Comparison of ENCODE assay signal across 30 mouse cellular contexts in the genomic region with DNA sequence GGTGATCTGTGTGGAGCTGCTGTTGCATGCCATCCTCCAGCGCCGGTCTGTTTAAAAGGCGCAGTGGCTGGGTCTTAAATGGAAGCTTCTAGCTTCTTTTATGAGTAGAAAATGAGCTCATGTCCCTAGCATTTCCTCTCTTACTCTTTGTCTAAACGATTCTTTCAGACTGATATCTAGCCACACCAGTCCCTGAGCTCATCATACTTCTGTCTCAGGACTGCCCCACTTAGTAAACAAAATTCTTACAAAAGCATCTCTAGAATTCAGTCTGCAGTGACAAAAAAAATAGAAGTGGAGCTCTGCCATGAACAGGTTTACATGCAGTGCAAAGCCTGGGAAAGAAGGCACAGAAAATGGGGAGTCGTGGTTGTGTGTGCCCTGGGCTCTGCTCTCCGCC.
DNase-seq lines count a peak whose midpoint lies in the region; ATAC-seq lines count a peak whose summit lies in the region.
"Had no signal": no experiment of that assay in that cellular context is flagged by ENCODE, and none has a peak within 500 bp of the region (broad histone marks: within the 10 kb centered on the region; RNA-seq: fewer than 3 reads in every experiment).

No protein-coding gene starts in this region.

- intact Hi-C loops in heart, postnatal 36 days (cut with DNase I), result loop anchor here (5.0 kb wide), 1 partner anchor 47 kb away; no protein-coding TSS in a partner anchor

- no peak for DNase-seq in heart, postnatal 36 days
- DNase-seq in lung, postnatal 10 days, result peak; percentile 25
- no peak for DNase-seq in lung, postnatal 36 days
- no peak for DNase-seq in adrenal gland, postnatal 4 days (ENCODE audit: low spot score in 2 of 2)
- DNase-seq: adrenal gland, adult 2 months; B cell, adult 2 months; cerebellum, adult 18-20 months; cerebellum, postnatal 25 days; kidney, adult 2 months; layer of hippocampus, adult 9-11 months; retina, postnatal 1 day; right cerebral cortex, postnatal 25 days; spleen, adult 18-20 months; thymus, postnatal 14 days had no signal

- no peaks in the 10 kb centered on the region for H3K27me3 ChIP-seq in heart, embryonic 12.5 days (replicated peaks)
- H3K27me3 ChIP-seq in intestine, embryonic 16.5 days (replicated peaks; ENCODE audit: control insufficient read depth, insufficient read depth, low read length), result no peaks in the 10 kb centered on the region
- no peaks in the 10 kb centered on the region for H3K27me3 ChIP-seq in intestine, embryonic 15.5 days (replicated peaks)
- H3K27me3 ChIP-seq: CH12.LX; embryonic facial prominence, embryonic 12.5 days; forebrain, embryonic 12.5 days; limb, embryonic 13.5 days; neural tube, embryonic 13.5 days had no signal

- 61% methylated on average over 6 of the region's 6 CpGs for WGBS in heart, embryonic 12.5 days
- WGBS in intestine, embryonic 16.5 days, result 68% methylated on average over 6 of the region's 6 CpGs
- 60% methylated on average over 6 of the region's 6 CpGs for WGBS in intestine, embryonic 15.5 days

- H3K4me2 ChIP-seq in heart, embryonic 12.5 days, result no peak overlapping the region
- no peak overlapping the region for H3K4me2 ChIP-seq in intestine, embryonic 16.5 days (ENCODE audit: low read depth, low read length)
- H3K4me2 ChIP-seq in intestine, embryonic 15.5 days (replicated peaks), result no peak overlapping the region
- H3K4me2 ChIP-seq: embryonic facial prominence, embryonic 12.5 days; forebrain, embryonic 12.5 days; limb, embryonic 13.5 days; neural tube, embryonic 13.5 days had no signal

- H3K36me3 ChIP-seq in heart, embryonic 12.5 days, result no peaks in the 10 kb centered on the region
- H3K36me3 ChIP-seq in intestine, embryonic 16.5 days (ENCODE audit: control insufficient read depth, insufficient read depth, low read length), result no peaks in the 10 kb centered on the region
- H3K36me3 ChIP-seq in intestine, embryonic 15.5 days, result no peaks in the 10 kb centered on the region
- H3K36me3 ChIP-seq: embryonic facial prominence, embryonic 12.5 days; forebrain, embryonic 12.5 days; G1E; limb, embryonic 13.5 days; midbrain, embryonic 10.5 days; neural tube, embryonic 13.5 days had no signal

- peaks cover 39% of the 10 kb centered on the region for H3K4me1 ChIP-seq in heart, embryonic 12.5 days (replicated peaks)
- peaks cover 16% of the 10 kb centered on the region for H3K4me1 ChIP-seq in intestine, embryonic 16.5 days (ENCODE audit: control insufficient read depth, insufficient read depth, low read length)
- H3K4me1 ChIP-seq in intestine, embryonic 15.5 days (replicated peaks), result peaks cover 16% of the 10 kb centered on the region; the same call in 1 of the 2 replicates
- H3K4me1 ChIP-seq: embryonic facial prominence, embryonic 12.5 days; forebrain, embryonic 12.5 days; midbrain, embryonic 10.5 days; neural tube, embryonic 13.5 days had no signal

- ATAC-seq in heart, embryonic 12.5 days (ENCODE audit: insufficient number of reproducible peaks, low FRiP score), result no peak
- no peak for ATAC-seq in intestine, embryonic 16.5 days
- no peak for ATAC-seq in intestine, embryonic 15.5 days
- ATAC-seq: hindbrain, postnatal 0 days; midbrain, embryonic 16.5 days had no signal

- H3K4me3 ChIP-seq in heart, embryonic 12.5 days, result no peak overlapping the region
- H3K4me3 ChIP-seq in intestine, embryonic 16.5 days (ENCODE audit: low read length), result no peak overlapping the region
- no peak overlapping the region for H3K4me3 ChIP-seq in intestine, embryonic 15.5 days (replicated peaks)
- H3K4me3 ChIP-seq: embryonic facial prominence, embryonic 12.5 days; erythroblast, embryonic 14.5 days; forebrain, embryonic 12.5 days; limb, embryonic 13.5 days; midbrain, embryonic 10.5 days; myocyte; neural tube, embryonic 13.5 days had no signal

- H3K9ac ChIP-seq in heart, embryonic 12.5 days, result no peak overlapping the region
- no peak overlapping the region for H3K9ac ChIP-seq in intestine, embryonic 16.5 days (ENCODE audit: low read depth, low read length)
- H3K9ac ChIP-seq in intestine, embryonic 15.5 days, result no peak overlapping the region
- H3K9ac ChIP-seq: embryonic facial prominence, embryonic 12.5 days; forebrain, embryonic 12.5 days; limb, embryonic 13.5 days; liver, embryonic 14.5 days; neural tube, embryonic 13.5 days had no signal

- 0 out of 2 replicates have a peak, but pooled peaks cover 4% of the 10 kb centered on the region for H3K9me3 ChIP-seq in heart, embryonic 12.5 days (replicated peaks)
- no peaks in the 10 kb centered on the region for H3K9me3 ChIP-seq in intestine, embryonic 16.5 days (ENCODE audit: control insufficient read depth, low read length)
- H3K9me3 ChIP-seq in intestine, embryonic 15.5 days, result no peaks in the 10 kb centered on the region
- H3K9me3 ChIP-seq: embryonic facial prominence, embryonic 12.5 days; forebrain, embryonic 12.5 days; G1E; midbrain, embryonic 10.5 days; neural tube, embryonic 13.5 days had no signal

- H3K27ac ChIP-seq in heart, embryonic 12.5 days (ENCODE audit: poor library complexity, severe bottlenecking), result peak overlapping the region; percentile 44
- H3K27ac ChIP-seq in intestine, embryonic 16.5 days (ENCODE audit: low read length), result peak overlapping the region; percentile 11; the same call in 1 of the 2 replicates
- H3K27ac ChIP-seq in intestine, embryonic 15.5 days, result no peak overlapping the region
- H3K27ac ChIP-seq: embryonic facial prominence, embryonic 12.5 days; forebrain, embryonic 12.5 days; hindbrain, postnatal 0 days; kidney, postnatal 0 days; limb, embryonic 13.5 days; liver, embryonic 14.5 days; midbrain, embryonic 10.5 days; neural tube, embryonic 13.5 days had no signal
